Mouse (Mus musculus) midbrain, embryonic 15.5 days (tissue): ENCODE data around the gene Mif. TPM values are rescaled to one million over a fixed set of nuclear protein-coding genes. Genes with fewer than 3 reads are reported as not detected.
"Not testable (repeated sequence)": the region's sequence is repeated elsewhere in the genome, so short reads cannot be mapped to it uniquely, and the experiment has no call there.

Experiments used
- ATAC-seq: fragments of 200-750 bp; cut with Nextera tagmentation; replicated peaks from 2 replicates; pipeline ENCODE4 v1.8.0; 2017; ENCODE audit warnings: moderate TSS enrichment
- H3K27ac ChIP-seq: fragments of 300-500 bp; sonication (generic); 2 replicates; pipeline ENCODE4 v1.5.1; 2015; ENCODE audit warnings: mild to moderate bottlenecking, inconsistent platforms
- H3K27me3 ChIP-seq: fragments of 300-500 bp; sonication (generic); replicated peaks from 2 replicates; pipeline ENCODE4 v1.6.1; 2015; ENCODE audit warnings: inconsistent platforms
- H3K36me3 ChIP-seq: fragments of 300-500 bp; sonication (generic); replicated peaks from 2 replicates; pipeline ENCODE4 v1.6.1; 2015; ENCODE audit warnings: inconsistent platforms
- H3K4me1 ChIP-seq: fragments of 300-500 bp; sonication (generic); 2 replicates; pipeline ENCODE4 v1.6.1; 2015; ENCODE audit warnings: inconsistent platforms
- H3K4me2 ChIP-seq: fragments of 300-500 bp; sonication (generic); 2 replicates; pipeline ENCODE4 v1.6.1; 2015; ENCODE audit warnings: inconsistent platforms, mild to moderate bottlenecking, moderate library complexity
- H3K4me3 ChIP-seq: fragments of 300-500 bp; sonication (generic); 2 replicates; pipeline ENCODE4 v1.5.1; 2015; ENCODE audit warnings: mild to moderate bottlenecking, inconsistent platforms
- H3K9ac ChIP-seq: fragments of 300-500 bp; sonication (generic); 2 replicates; pipeline ENCODE4 v1.6.1; 2015; ENCODE audit warnings: mild to moderate bottlenecking, inconsistent platforms
- H3K9me3 ChIP-seq: fragments of 300-500 bp; sonication (generic); 2 replicates; pipeline ENCODE4 v1.6.1; 2016; ENCODE audit warnings: inconsistent platforms
- WGBS: fragments of 180-500 bp; shearing (Covaris S2); methylation state at CpG from one replicate; pipeline ENCODE4 v1.1.7; 2015; ENCODE audit warnings: mixed read lengths; 5-methylcytosine and 5-hydroxymethylcytosine counted together
- polyA plus RNA-seq: library from polyadenylated mRNA; unstranded; fragments of >200 nt; fragmentation: Nextera tagmentation; extraction: Ambion mirVana; gene quantifications from 2 replicates; pipeline ENCODE4 v1.2.1, GENCODE M21; 2015

The Mif gene
- polyA plus RNA-seq: 1,455 and 1,508 TPM in 2 replicates

- Histone ChIP-seq H3K4me3 (peak within 1 kb of the TSS; percentile 89), H3K4me1 (peaks cover 31% of the 10 kb centered on the region), H3K27ac (peak within 1 kb of the TSS; percentile 97), H3K4me2 (peak within 1 kb of the TSS; percentile 60), H3K9ac (peak within 1 kb of the TSS; percentile 84)
- under 1% methylated on average over 46 of the region's 46 CpGs for WGBS
- peak; percentile 96 for ATAC-seq
- not testable (repeated sequence) for H3K27me3 ChIP-seq, H3K36me3 ChIP-seq, H3K9me3 ChIP-seq
These were observed at the start of gene Mif for GRCm38 (mm10) chr10:75859786-75860470. Gene Mif (minus strand): TSS chr10:75860240.

GRCm38 (mm10) chr10:75906882-75907281, 46.8 kb upstream of the Mif start:
- Histone ChIP-seq H3K27me3 (no peaks in the 10 kb centered on the region), H3K9me3 (no peaks in the 10 kb centered on the region), H3K27ac (no peak overlapping the region), H3K36me3 (peaks cover 83% of the 10 kb centered on the region), H3K4me3 (no peak overlapping the region), H3K9ac (no peak overlapping the region), H3K4me1 (no peaks in the 10 kb centered on the region), H3K4me2 (no peak overlapping the region)
- WGBS: 94% methylated on average over 4 of the region's 4 CpGs
- no peak for ATAC-seq

- H3K4me1 ChIP-seq: no peaks in the 10 kb centered on the region
- no peak overlapping the region for H3K4me3 ChIP-seq
- no peak overlapping the region for H3K9ac ChIP-seq
- no peak for ATAC-seq
- no peaks in the 10 kb centered on the region for H3K27me3 ChIP-seq
- H3K36me3 ChIP-seq: peaks cover 75% of the 10 kb centered on the region
- H3K4me2 ChIP-seq: no peak overlapping the region
- WGBS: 93% methylated on average over 5 of the region's 5 CpGs
- no peaks in the 10 kb centered on the region for H3K9me3 ChIP-seq
- no peak overlapping the region for H3K27ac ChIP-seq
These were observed 44.4 kb upstream of the Mif start for GRCm38 (mm10) chr10:75904391-75904790.

GRCm38 (mm10) chr10:75898846-75899245, 38.8 kb upstream of the Mif start:
- no peak overlapping the region for H3K4me2 ChIP-seq
- H3K36me3 ChIP-seq: peaks cover 60% of the 10 kb centered on the region
- no peaks in the 10 kb centered on the region for H3K9me3 ChIP-seq
- H3K4me1 ChIP-seq: 0 out of 2 replicates have a peak, but pooled peaks cover 4% of the 10 kb centered on the region
- H3K9ac ChIP-seq: no peak overlapping the region
- H3K27me3 ChIP-seq: no peaks in the 10 kb centered on the region
- H3K4me3 ChIP-seq: no peak overlapping the region
- ATAC-seq: no peak
- H3K27ac ChIP-seq: no peak overlapping the region
- WGBS: 66% methylated on average over 3 of the region's 3 CpGs

- Histone ChIP-seq H3K4me2 (no peak overlapping the region), H3K9me3 (no peaks in the 10 kb centered on the region), H3K27ac (no peak overlapping the region), H3K36me3 (peaks cover 53% of the 10 kb centered on the region), H3K4me3 (no peak overlapping the region), H3K9ac (no peak overlapping the region), H3K4me1 (peaks cover 10% of the 10 kb centered on the region), H3K27me3 (no peaks in the 10 kb centered on the region)
- 81% methylated on average over 6 of the region's 6 CpGs for WGBS
- no peak for ATAC-seq
These were observed 38.1 kb upstream of the Mif start for GRCm38 (mm10) chr10:75898039-75898564.

GRCm38 (mm10) chr10:75897373-75897772, 37.3 kb upstream of the Mif start:
- 33% methylated on average over 6 of the region's 6 CpGs for WGBS
- Histone ChIP-seq H3K36me3 (peaks cover 46% of the 10 kb centered on the region), H3K9me3 (no peaks in the 10 kb centered on the region), H3K4me1 (peaks cover 10% of the 10 kb centered on the region), H3K4me3 (no peak overlapping the region), H3K4me2 (no peak overlapping the region), H3K27me3 (no peaks in the 10 kb centered on the region), H3K27ac (no peak overlapping the region), H3K9ac (no peak overlapping the region)
- ATAC-seq: no peak

- Histone ChIP-seq H3K9me3 (no peaks in the 10 kb centered on the region), H3K4me3 (no peak overlapping the region), H3K4me2 (no peak overlapping the region), H3K36me3 (peaks cover 35% of the 10 kb centered on the region), H3K27me3 (no peaks in the 10 kb centered on the region), H3K9ac (no peak overlapping the region), H3K27ac (no peak overlapping the region), H3K4me1 (peaks cover 10% of the 10 kb centered on the region)
- WGBS: 80% methylated on average over 1 of the region's 1 CpGs
- no peak for ATAC-seq
These were observed 36.2 kb upstream of the Mif start for GRCm38 (mm10) chr10:75896208-75896607.

GRCm38 (mm10) chr10:75895730-75896129, 35.7 kb upstream of the Mif start:
- H3K27me3 ChIP-seq: no peaks in the 10 kb centered on the region
- WGBS: 92% methylated on average over 5 of the region's 5 CpGs
- peaks cover 32% of the 10 kb centered on the region for H3K36me3 ChIP-seq
- H3K4me3 ChIP-seq: no peak overlapping the region
- no peak overlapping the region for H3K9ac ChIP-seq
- no peak for ATAC-seq
- H3K27ac ChIP-seq: no peak overlapping the region
- H3K9me3 ChIP-seq: no peaks in the 10 kb centered on the region
- peaks cover 10% of the 10 kb centered on the region for H3K4me1 ChIP-seq
- no peak overlapping the region for H3K4me2 ChIP-seq

GRCm38 (mm10) chr10:75894601-75895000, 34.6 kb upstream of the Mif start:
- 75% methylated on average over 6 of the region's 6 CpGs for WGBS
- H3K9me3 ChIP-seq: no peaks in the 10 kb centered on the region
- H3K36me3 ChIP-seq: peaks cover 27% of the 10 kb centered on the region
- H3K4me2 ChIP-seq: no peak overlapping the region
- no peak for ATAC-seq
- no peaks in the 10 kb centered on the region for H3K27me3 ChIP-seq
- peaks cover 10% of the 10 kb centered on the region for H3K4me1 ChIP-seq
- no peak overlapping the region for H3K4me3 ChIP-seq
- H3K27ac ChIP-seq: no peak overlapping the region
- H3K9ac ChIP-seq: no peak overlapping the region

- Histone ChIP-seq H3K9me3 (no peaks in the 10 kb centered on the region), H3K36me3 (peaks cover 24% of the 10 kb centered on the region), H3K4me2 (peak within 1 kb of the TSS; percentile 94), H3K9ac (peak within 1 kb of the TSS; percentile 40), H3K27ac (peak within 1 kb of the TSS; percentile 55), H3K4me3 (peak within 1 kb of the TSS; percentile 42), H3K4me1 (peaks cover 7% of the 10 kb centered on the region), H3K27me3 (no peaks in the 10 kb centered on the region)
- ATAC-seq: peak; percentile 100
- 1% methylated on average over 50 of the region's 51 CpGs for WGBS
These were observed 33.2 kb upstream of the Mif start, which contains the start of gene Derl3 for GRCm38 (mm10) chr10:75893089-75893750. Gene Derl3 (plus strand): TSS chr10:75893413.

GRCm38 (mm10) chr10:75889406-75890153, 29.5 kb upstream of the Mif start:
- Histone ChIP-seq H3K9me3 (no peaks in the 10 kb centered on the region), H3K9ac (no peak overlapping the region), H3K27me3 (no peaks in the 10 kb centered on the region), H3K36me3 (no peaks in the 10 kb centered on the region), H3K4me2 (no peak overlapping the region), H3K4me3 (no peak overlapping the region), H3K4me1 (peaks cover 6% of the 10 kb centered on the region), H3K27ac (no peak overlapping the region)
- ATAC-seq: no peak
- WGBS: 50% methylated on average over 8 of the region's 8 CpGs

GRCm38 (mm10) chr10:75887504-75887903, 27.5 kb upstream of the Mif start:
- H3K4me2 ChIP-seq, ATAC-seq, H3K9ac ChIP-seq, H3K9me3 ChIP-seq, H3K27me3 ChIP-seq, H3K36me3 ChIP-seq, H3K4me3 ChIP-seq, H3K27ac ChIP-seq, H3K4me1 ChIP-seq: not testable (repeated sequence)
- WGBS: 89% methylated on average over 5 of the region's 5 CpGs
